Mouse (Mus musculus) brain, embryonic 18.5 days (tissue): ENCODE measurements around the gene Smg8.

ENCODE experiments used
- DNase-seq: peaks from one replicate; pipeline ENCODE4 v3.0.0-alpha.2; 2012; ENCODE audit warnings: low read depth, low spot score

The Smg8 gene

DNA sequence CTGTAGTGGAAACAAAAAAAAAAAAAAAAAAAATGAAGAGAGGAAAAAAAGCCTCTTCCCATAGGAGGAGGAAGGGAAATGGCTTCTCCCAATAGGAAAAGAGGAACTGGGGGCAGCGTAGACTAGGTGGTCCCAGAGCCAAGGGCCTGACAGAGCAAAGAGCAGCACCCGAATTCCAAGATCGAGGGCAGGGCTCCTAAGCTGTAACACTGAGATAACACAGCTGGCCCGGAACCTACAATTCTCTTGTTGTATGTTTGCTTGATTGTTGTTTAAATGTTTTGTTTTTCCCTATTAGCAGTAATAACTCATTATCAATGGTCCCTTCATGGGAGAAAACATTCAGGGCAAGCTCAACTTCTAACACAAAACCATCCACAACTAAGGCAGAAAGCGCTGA, 39.6 kb downstream of the Smg8 start:
- DNase-seq: no peak

DNA sequence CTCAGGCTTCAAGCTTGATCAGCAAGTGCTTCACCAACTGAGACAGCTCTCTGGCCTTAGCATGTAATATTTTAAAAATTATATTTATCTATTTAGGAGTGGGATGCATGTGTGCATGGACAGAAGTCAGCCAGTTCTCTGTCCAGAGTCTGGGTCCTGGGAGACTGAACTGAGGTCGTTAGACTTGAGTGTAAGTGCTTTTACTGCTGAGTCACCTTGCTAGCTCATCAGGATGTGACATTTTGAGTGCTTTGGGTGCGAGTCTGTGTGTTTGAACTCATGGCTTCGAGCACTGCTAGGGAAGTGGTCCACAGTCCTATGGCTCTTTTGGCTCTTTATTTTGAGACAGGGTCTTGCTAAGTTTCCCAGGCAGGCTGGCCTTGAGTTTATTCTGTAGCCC, 43.5 kb downstream of the Smg8 start:
- no peak for DNase-seq

DNA sequence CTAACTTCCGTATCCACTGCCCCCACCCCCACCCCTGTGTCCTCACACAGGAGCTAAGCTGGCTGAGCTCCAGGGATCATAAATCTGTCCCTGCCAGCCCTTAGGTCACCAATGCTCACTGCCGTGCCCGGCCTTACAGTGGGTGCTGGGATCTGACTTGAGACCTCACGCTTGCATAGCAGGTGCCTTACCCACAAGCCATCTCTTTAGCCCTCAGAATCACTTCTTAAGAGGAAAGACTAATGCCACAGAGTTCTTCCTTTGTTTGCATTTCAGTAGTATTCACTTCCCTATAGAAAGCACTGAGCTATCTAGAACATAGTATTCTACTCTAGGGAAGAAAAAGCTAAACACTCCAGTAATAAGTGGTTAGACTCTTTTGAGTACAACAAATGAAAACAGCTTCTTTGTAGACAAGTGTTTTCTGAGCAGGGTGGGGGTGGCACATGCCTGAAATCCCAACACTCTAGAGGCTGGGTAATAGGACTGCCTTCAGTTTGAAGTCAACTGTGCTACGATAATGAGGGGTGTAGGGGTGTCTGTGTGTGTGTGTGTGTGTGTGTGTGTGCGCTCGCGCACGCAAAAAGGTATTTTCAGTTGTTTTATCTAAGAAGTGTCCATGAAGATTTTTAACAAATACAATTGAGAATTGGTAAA, 47.1 kb downstream of the Smg8 start:
- no peak for DNase-seq

DNA sequence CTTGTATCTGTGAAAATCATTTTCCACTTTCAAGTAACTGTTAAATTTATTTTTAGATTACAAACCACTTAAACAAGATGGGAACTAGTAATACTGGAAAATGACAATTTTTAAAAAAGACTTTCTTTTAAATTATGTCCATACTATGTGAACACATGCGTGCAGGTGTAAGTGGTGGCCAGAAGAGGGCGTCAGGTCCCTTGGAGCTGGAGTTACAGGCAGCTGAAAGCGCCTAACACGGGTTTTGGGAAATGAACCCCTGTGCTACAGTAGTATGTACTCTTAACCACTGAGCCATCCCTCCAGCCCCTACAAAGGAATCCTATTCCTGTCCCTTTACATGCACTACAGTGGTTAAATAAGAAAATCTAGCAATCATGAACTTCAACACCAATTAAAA, 50.4 kb downstream of the Smg8 start:
- DNase-seq: no peak

DNA sequence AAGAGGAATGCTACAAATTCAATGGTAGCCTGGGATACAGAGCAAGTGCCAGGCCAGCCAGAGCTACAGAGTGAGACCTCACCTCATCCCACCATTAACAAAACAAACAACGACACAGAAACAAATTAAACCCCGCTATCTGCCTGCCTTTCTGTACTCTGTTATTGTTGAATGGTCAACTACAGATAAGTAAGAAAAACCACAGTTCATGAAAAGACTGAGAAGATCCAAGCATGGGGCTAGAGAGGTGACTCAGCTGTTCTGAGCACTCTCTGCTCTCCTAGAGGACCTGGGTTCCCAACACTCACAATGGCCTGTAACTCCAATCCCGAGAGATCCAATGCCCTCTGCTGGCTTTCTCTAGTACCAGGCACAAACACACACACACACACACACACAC, 58.4 kb downstream of the Smg8 start:
- no peak for DNase-seq
